Mouse (Mus musculus) heart, postnatal 0 days (tissue): ENCODE measurements at regions not wholly inside any gene's neighbourhood (a gene's known extent, or its start where the extent isn't known, plus 50 kb on each side); places are given as distances from the start of the nearest gene placed in this dataset.
"Not testable (repeated sequence)": the region's sequence is repeated elsewhere in the genome, so short reads cannot be mapped to it uniquely, and the experiment has no call there.

Experiments
- ATAC-seq: fragments of 200-750 bp; cut with Nextera tagmentation; 2 replicates; pipeline ENCODE4 v1.8.0; 2017; ENCODE audit warnings: low read depth, moderate number of reproducible peaks, moderate library complexity; ENCODE audit not compliant: insufficient read depth
- DNase-seq: peaks from one replicate; pipeline ENCODE4 v3.0.0-alpha.2; 2016; ENCODE audit warnings: low spot score
- H3K27ac ChIP-seq: fragments of 300-500 bp; sonication (generic); 2 replicates; pipeline ENCODE4 v1.5.1; 2014; ENCODE audit warnings: low read depth, mild to moderate bottlenecking
- H3K27me3 ChIP-seq: fragments of 300-500 bp; sonication (generic); 2 replicates; pipeline ENCODE4 v1.6.1; 2014; ENCODE audit warnings: low read length, mixed read lengths; ENCODE audit not compliant: control insufficient read depth, insufficient read depth
- H3K36me3 ChIP-seq: fragments of 300-500 bp; sonication (generic); replicated peaks from 2 replicates; pipeline ENCODE4 v1.6.1; 2014; ENCODE audit warnings: low read length, mixed read lengths; ENCODE audit not compliant: control insufficient read depth, insufficient read depth
- H3K4me1 ChIP-seq: fragments of 300-500 bp; sonication (generic); 2 replicates; pipeline ENCODE4 v1.6.1; 2014; ENCODE audit warnings: antibody characterized with exemption; ENCODE audit not compliant: control insufficient read depth, insufficient read depth
- H3K4me2 ChIP-seq: fragments of 300-500 bp; sonication (generic); 2 replicates; pipeline ENCODE4 v1.6.1; 2014; ENCODE audit warnings: low read depth, mild to moderate bottlenecking, low read length, moderate library complexity
- H3K4me3 ChIP-seq: fragments of 300-500 bp; sonication (generic); 2 replicates; pipeline ENCODE4 v1.5.1; 2014; ENCODE audit warnings: low read depth, low read length
- H3K9ac ChIP-seq: fragments of 300-500 bp; sonication (generic); replicated peaks from 2 replicates; pipeline ENCODE4 v1.6.1; 2014; ENCODE audit warnings: low read depth, low read length, mixed read lengths
- H3K9me3 ChIP-seq: fragments of 300-500 bp; sonication (generic); replicated peaks from 2 replicates; pipeline ENCODE4 v1.6.1; 2016; ENCODE audit warnings: low read length; ENCODE audit not compliant: control insufficient read depth
- CTCF ChIP-seq: IDR thresholded peaks from 2 replicates; pipeline ENCODE4 v1.5.1; 2016; ENCODE audit warnings: antibody characterized with exemption, control low read depth, low read depth
- EP300 ChIP-seq: IDR thresholded peaks from 2 replicates; pipeline ENCODE4 v1.6.1; 2016; ENCODE audit warnings: antibody characterized with exemption, low read depth
- WGBS: fragments of 180-500 bp; shearing (Covaris S2); extraction: QIAGEN DNeasy Blood & Tissue Kit; methylation state at CpG from one replicate; pipeline ENCODE4 v1.1.7; 2014; 5-methylcytosine and 5-hydroxymethylcytosine counted together

DNA sequence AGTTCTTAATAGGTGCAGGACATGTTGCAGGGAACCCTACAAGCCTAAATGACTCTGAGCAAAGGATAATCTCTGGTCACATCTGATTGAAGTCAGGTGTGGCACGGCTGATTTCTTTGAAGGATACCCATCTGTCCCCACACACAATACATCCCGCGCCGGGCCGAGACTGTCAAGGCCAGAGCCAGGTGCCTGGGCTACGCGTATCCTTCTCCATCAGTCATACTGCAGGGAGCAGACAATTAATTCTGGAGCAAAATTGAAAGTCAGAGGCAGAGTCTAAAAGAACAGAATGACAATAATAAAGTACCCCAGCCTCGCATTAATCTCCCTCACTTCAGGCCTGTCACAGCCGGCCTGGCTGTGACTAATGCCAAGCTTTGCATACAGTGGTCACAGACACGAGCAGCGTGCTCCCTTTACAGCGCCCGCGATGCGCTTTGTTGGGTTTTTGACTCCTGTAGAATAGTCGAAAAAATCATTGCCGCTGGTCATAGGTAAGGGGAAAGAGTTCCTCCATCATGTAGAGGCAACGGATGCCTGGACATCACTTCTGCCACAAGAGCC lies 393.4 kb upstream of the Zfp507 start:
- Histone ChIP-seq H3K9ac (no peak overlapping the region), H3K4me1 (no peaks in the 10 kb centered on the region), H3K9me3 (no peaks in the 10 kb centered on the region), H3K4me2 (no peak overlapping the region), H3K27me3 (no peaks in the 10 kb centered on the region), H3K36me3 (no peaks in the 10 kb centered on the region), H3K27ac (no peak overlapping the region), H3K4me3 (no peak overlapping the region)
- WGBS: 85% methylated on average over 18 of the region's 18 CpGs
- TF ChIP-seq CTCF: no peak
- no peak for TF ChIP-seq EP300
- DNase-seq (no peak), ATAC-seq (no peak)

DNA sequence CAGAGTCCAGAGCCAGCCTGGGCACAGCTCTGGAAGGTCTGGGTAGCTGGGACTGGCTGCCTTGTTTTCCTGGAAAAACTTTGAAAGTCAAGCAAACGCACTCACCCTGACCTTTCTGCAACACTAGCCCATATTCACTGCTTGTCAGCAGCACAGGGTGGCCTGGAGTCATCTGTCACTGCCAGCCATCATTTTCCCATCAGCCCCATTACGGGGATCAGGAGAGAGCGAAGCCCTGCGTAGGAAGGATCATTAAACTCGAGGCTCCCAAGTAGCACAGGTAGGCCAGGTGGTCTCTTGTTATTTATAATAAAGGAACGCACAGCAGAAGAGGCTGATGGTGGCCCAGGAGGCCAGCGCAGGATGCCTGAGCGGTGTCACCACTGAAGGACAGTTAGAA lies 389.8 kb upstream of the Zfp507 start:
- 62% methylated on average over 8 of the region's 8 CpGs for WGBS
- no peaks in the 10 kb centered on the region for H3K36me3 ChIP-seq
- no peaks in the 10 kb centered on the region for H3K4me1 ChIP-seq
- DNase-seq (no peak), ATAC-seq (no peak)
- no peak for TF ChIP-seq CTCF
- TF ChIP-seq EP300: no peak
- no peak overlapping the region for H3K4me3 ChIP-seq
- no peaks in the 10 kb centered on the region for H3K9me3 ChIP-seq
- H3K27me3 ChIP-seq: no peaks in the 10 kb centered on the region
- no peak overlapping the region for H3K4me2 ChIP-seq
- no peak overlapping the region for H3K27ac ChIP-seq
- H3K9ac ChIP-seq: no peak overlapping the region

DNA sequence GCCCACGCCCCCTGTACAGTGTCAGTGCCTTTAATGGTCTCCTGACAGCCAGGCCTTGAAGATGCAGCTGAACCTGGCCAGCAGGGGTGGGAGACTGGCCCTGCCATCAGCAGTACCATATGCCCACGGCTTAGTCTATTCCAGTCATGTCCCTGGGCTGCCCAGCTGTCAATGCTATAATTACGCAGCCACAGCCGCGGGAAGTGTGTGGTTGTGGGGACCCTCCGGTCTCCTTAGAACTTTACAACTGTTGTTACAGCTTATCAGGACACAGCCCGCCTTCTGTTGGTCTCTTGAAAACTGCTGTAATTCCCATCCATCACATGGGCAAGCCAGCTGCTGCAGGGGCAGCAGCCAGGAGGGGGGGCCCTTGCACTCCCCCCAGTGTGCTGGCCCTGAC lies 375.1 kb upstream of the Zfp507 start:
- ATAC-seq: no peak
- no peak for TF ChIP-seq EP300
- TF ChIP-seq CTCF: no peak
- WGBS: 45% methylated on average over 7 of the region's 7 CpGs

DNA sequence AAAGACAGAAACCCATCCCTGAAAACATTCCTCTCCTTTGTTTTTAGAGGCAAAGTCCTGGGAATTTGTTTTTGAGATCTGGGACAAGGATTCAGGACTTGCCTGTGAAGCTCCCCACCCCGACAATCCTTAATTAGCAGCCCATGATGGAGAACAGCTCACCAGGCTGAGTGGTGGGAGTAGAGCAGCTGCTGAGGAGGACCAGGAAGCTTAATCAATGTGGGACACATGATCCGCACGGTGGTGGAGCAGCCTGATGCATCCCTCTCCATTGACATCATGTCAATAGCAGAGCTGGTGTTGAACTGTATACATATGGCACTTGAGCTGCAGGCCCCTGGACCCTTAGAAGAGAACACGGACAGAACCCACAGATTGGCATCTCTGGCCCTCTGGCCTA lies 372.5 kb upstream of the Zfp507 start:
- DNase-seq (no peak), ATAC-seq (no peak)
- Histone ChIP-seq H3K4me2 (no peak overlapping the region), H3K27me3 (no peaks in the 10 kb centered on the region), H3K9me3 (no peaks in the 10 kb centered on the region), H3K4me3 (no peak overlapping the region), H3K27ac (no peak overlapping the region), H3K9ac (no peak overlapping the region), H3K4me1 (no peaks in the 10 kb centered on the region), H3K36me3 (no peaks in the 10 kb centered on the region)
- 70% methylated on average over 4 of the region's 4 CpGs for WGBS
- no peak for TF ChIP-seq CTCF
- TF ChIP-seq EP300: no peak

More for the DNA sequence above, 375.1 kb upstream of the Zfp507 start:
- Histone ChIP-seq H3K27me3 (no peaks in the 10 kb centered on the region), H3K36me3 (no peaks in the 10 kb centered on the region), H3K4me2 (no peak overlapping the region), H3K9ac (no peak overlapping the region), H3K4me1 (no peaks in the 10 kb centered on the region), H3K4me3 (no peak overlapping the region), H3K9me3 (no peaks in the 10 kb centered on the region), H3K27ac (no peak overlapping the region)
- no peak for DNase-seq

DNA sequence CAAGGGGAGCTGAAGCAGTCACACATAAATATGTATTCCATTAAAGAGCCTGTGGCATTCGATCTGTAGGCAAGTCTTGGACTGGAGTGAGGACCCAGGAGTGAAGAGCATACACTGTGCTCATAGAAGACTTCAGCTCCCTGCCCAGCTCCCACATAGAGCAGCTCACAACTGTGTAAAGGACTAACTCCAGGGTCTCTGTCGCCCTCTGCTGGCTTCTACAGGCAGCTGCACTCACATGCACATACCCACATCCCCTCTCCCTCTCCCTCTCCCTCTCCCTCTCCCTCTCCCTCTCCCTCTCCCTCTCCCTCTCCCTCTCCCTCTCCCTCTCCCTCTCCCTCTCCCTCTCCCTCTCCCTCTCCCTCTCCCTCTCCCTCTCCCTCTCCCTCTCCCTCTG lies 369.7 kb upstream of the Zfp507 start:
- H3K27me3 ChIP-seq, H3K4me2 ChIP-seq, H3K4me1 ChIP-seq, ATAC-seq, H3K27ac ChIP-seq, H3K36me3 ChIP-seq, DNase-seq, H3K4me3 ChIP-seq, H3K9me3 ChIP-seq, H3K9ac ChIP-seq: not testable (repeated sequence)
- TF ChIP-seq CTCF: peak; percentile 16; the same call in 1 of the 2 replicates
- WGBS: 51% methylated on average over 2 of the region's 2 CpGs

DNA sequence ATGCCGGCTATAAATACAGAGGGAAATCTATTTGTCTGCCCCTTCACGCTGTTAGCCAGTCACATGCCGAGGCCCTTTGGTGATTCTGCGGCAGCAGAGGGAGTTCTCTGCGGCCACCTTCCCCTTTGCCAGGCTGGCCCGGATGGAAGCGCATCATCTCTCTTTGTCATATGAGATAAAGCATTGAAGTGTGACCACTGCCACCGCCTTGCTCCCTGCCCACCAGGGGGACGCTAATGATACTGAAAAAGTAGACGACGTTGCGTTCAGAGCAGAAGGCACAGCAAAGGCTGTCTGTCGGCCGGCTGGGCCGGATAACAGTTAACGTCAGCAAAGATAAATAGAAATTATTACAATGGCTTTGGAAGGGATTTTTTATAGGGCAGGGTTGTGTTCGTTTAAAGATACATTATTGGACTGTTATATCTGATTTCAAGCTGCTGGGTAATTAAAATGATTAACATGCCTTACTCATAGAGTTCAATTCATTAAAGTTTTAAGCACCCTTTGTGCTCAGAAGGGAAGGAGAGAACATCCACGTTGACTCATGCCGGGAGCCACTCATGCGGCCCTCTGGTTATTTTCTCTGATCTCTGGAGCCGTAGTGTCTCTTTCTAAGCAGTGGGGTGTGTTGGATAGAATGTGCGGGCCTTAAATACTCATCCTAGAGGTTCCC lies 354.6 kb upstream of the Zfp507 start:
- Histone ChIP-seq H3K36me3 (no peaks in the 10 kb centered on the region), H3K9ac (no peak overlapping the region), H3K4me3 (no peak overlapping the region), H3K4me2 (no peak overlapping the region), H3K27me3 (no peaks in the 10 kb centered on the region), H3K27ac (no peak overlapping the region), H3K4me1 (no peaks in the 10 kb centered on the region), H3K9me3 (no peaks in the 10 kb centered on the region)
- ATAC-seq (no peak), DNase-seq (no peak)
- WGBS: 67% methylated on average over 22 of the region's 22 CpGs
- TF ChIP-seq EP300: no peak
- TF ChIP-seq CTCF: no peak
